7 mouse cellular contexts compared by ENCODE assay signal in the genomic region with DNA sequence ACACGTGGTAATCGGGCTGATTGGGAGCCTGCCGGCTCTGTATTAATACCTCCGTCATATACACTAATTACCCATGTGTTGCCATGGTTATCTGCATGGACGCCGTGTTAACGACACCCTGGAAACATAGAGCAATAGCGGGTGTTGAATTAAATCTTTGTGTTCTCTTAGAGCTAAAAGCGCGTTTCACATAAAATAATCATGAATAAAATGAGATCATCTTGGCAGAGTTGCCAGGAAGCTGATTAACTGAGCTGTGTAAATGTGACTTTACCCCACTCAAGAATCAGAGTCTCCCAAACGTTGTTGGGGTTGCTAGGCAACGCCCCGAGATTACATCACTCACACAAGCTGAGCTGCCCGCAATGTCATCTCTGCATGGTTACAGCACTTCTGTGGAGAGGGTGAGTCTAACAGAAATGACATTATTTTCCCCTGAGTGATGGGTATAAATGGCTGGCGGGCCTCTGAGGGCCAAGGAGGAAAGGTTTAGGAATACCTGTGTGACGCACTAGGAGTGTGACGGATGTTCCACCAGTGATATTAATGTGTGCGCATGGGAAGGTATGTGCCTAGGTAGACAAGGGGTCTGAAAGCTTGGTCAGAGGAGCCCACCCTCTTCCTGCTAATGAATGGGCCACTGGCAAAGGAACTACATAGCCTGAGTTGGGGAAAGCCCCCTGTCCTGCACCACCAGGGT. TPM values are rescaled to one million over a fixed set of nuclear protein-coding genes. Genes with fewer than 3 reads are reported as not detected.
DNase-seq lines count a peak whose midpoint lies in the region; ATAC-seq and TF ChIP-seq lines count a peak whose summit lies in the region.

No protein-coding gene starts in this region.

- WGBS in hindbrain, postnatal 0 days: 17% methylated on average over 18 of the region's 18 CpGs
- 78% methylated on average over 18 of the region's 18 CpGs for WGBS in midbrain, embryonic 10.5 days
- WGBS in stomach, embryonic 16.5 days: 47% methylated on average over 18 of the region's 18 CpGs

- H3K4me2 ChIP-seq in hindbrain, postnatal 0 days (ENCODE audit: low read depth, low read length): peak overlapping the region; percentile 37
- H3K4me2 ChIP-seq in stomach, embryonic 16.5 days (ENCODE audit: low read depth, low read length): no peak overlapping the region

- H3K4me1 ChIP-seq in cortical plate, adult 2 months (ENCODE audit: control insufficient read depth, insufficient read depth, low read length): peaks cover 4% of the 10 kb centered on the region
- H3K4me1 ChIP-seq in hindbrain, postnatal 0 days (ENCODE audit: insufficient read depth, low read length): peaks cover 16% of the 10 kb centered on the region
- peaks cover 24% of the 10 kb centered on the region for H3K4me1 ChIP-seq in midbrain, embryonic 10.5 days
- peaks cover 25% of the 10 kb centered on the region for H3K4me1 ChIP-seq in stomach, embryonic 16.5 days (ENCODE audit: control insufficient read depth, insufficient read depth, low read length)

- H3K27me3 ChIP-seq in hindbrain, postnatal 0 days (ENCODE audit: insufficient read depth, low read length): no peaks in the 10 kb centered on the region
- peaks cover 9% of the 10 kb centered on the region; the same call in 1 of the 2 replicates for H3K27me3 ChIP-seq in midbrain, embryonic 10.5 days (ENCODE audit: low read depth, poor library complexity, severe bottlenecking)
- no peaks in the 10 kb centered on the region for H3K27me3 ChIP-seq in stomach, embryonic 16.5 days (ENCODE audit: control insufficient read depth, insufficient read depth, low read length)

- no peak overlapping the region for H3K27ac ChIP-seq in cortical plate, adult 2 months (ENCODE audit: insufficient read depth, low read length)
- H3K27ac ChIP-seq in hindbrain, postnatal 0 days: peak overlapping the region; percentile 73
- H3K27ac ChIP-seq in midbrain, embryonic 10.5 days (replicated peaks): no peak overlapping the region
- 0 out of 2 replicates have a peak overlapping the region, but pooled peaks have one; percentile 21 for H3K27ac ChIP-seq in stomach, embryonic 16.5 days (ENCODE audit: low read length)

- peak; percentile 91 for DNase-seq in R1 (ENCODE audit: low read depth, low spot score)
- peak; percentile 60 for DNase-seq in gastrocnemius, postnatal 10 days
- peak; percentile 94 for DNase-seq in hindbrain, postnatal 0 days (ENCODE audit: low spot score)
- peak; percentile 78 to 83 for DNase-seq in left cerebral cortex, adult 18-20 months (ENCODE audit: low spot score in 2 of 2)
- peak; percentile 59 for DNase-seq in midbrain, embryonic 10.5 days (ENCODE audit: low spot score)

- H3K9me3 ChIP-seq in hindbrain, postnatal 0 days (ENCODE audit: low read length): no peaks in the 10 kb centered on the region
- H3K9me3 ChIP-seq in midbrain, embryonic 10.5 days (replicated peaks): no peaks in the 10 kb centered on the region
- no peaks in the 10 kb centered on the region for H3K9me3 ChIP-seq in stomach, embryonic 16.5 days (replicated peaks; ENCODE audit: control insufficient read depth, low read length)

- TF ChIP-seq POLR2A in cortical plate, adult 2 months (IDR thresholded peaks at IDR 0.05; ENCODE audit: extremely low read depth, insufficient read depth, low read length): 0 out of 2 replicates have a peak, but pooled peaks have one; percentile 26

- no peak for TF ChIP-seq CTCF in cortical plate, adult 2 months (IDR thresholded peaks at IDR 0.05; ENCODE audit: extremely low read depth, insufficient read depth, low read length)
- no peak for TF ChIP-seq CTCF in hindbrain, postnatal 0 days (IDR thresholded peaks at IDR 0.05; ENCODE audit: low read depth)

- H3K36me3 ChIP-seq in hindbrain, postnatal 0 days (ENCODE audit: insufficient read depth, low read length): no peaks in the 10 kb centered on the region
- no peaks in the 10 kb centered on the region for H3K36me3 ChIP-seq in midbrain, embryonic 10.5 days
- H3K36me3 ChIP-seq in stomach, embryonic 16.5 days (ENCODE audit: control insufficient read depth, insufficient read depth, low read length): no peaks in the 10 kb centered on the region

- ATAC-seq in hindbrain, postnatal 0 days: peak; percentile 93
- ATAC-seq in stomach, embryonic 16.5 days (ENCODE audit: insufficient read depth, low FRiP score): peak; percentile 74

- 0 out of 2 replicates have a peak overlapping the region, but pooled peaks have one; percentile 10 for H3K9ac ChIP-seq in hindbrain, postnatal 0 days (replicated peaks; ENCODE audit: low read length)
- H3K9ac ChIP-seq in stomach, embryonic 16.5 days (ENCODE audit: low read length): no peak overlapping the region

- H3K4me3 ChIP-seq in cortical plate, adult 2 months (ENCODE audit: insufficient read depth, low read length): peak overlapping the region; percentile 6
- H3K4me3 ChIP-seq in hindbrain, postnatal 0 days (ENCODE audit: low read length): no peak overlapping the region
- H3K4me3 ChIP-seq in midbrain, embryonic 10.5 days: no peak overlapping the region
- H3K4me3 ChIP-seq in stomach, embryonic 16.5 days (replicated peaks; ENCODE audit: low read length): no peak overlapping the region

RNA-seq across cellular contexts. Expression of a gene that starts 58.1 kb away (rescaled TPM):
- polyA plus RNA-seq in cortical plate, adult 2 months (2012; rRNA removed): 27.6 and 28.7 TPM in 2 replicates
- total RNA-seq in gastrocnemius, postnatal 10 days (2021): 10 to 100 TPM; 27.4 to 27.8 TPM
- 46.1 and 51.9 TPM in 2 replicates for total RNA-seq in hindbrain, postnatal 0 days (2014; rRNA removed)
- 34.5 and 35.1 TPM in 2 replicates for polyA plus RNA-seq in hindbrain, postnatal 0 days (2015; fragmentation: Nextera tagmentation; extraction: Ambion mirVana)
- 10 to 100 TPM; 24.4 to 25.2 TPM for total RNA-seq in left cerebral cortex, adult 18-20 months (2021)
- 76.3 and 84.1 TPM in 2 replicates for polyA plus RNA-seq in midbrain, embryonic 10.5 days (2016; fragmentation: Nextera tagmentation; extraction: Ambion mirVana)
- polyA plus RNA-seq in stomach, embryonic 16.5 days (2015; fragmentation: Nextera tagmentation; extraction: Ambion mirVana): 45.6 TPM in 2 replicates

Comparison
In these comparisons a context has a peak if more than half of its experiments do, and no peak if none do; other contexts are left out.
1. H3K27ac ChIP-seq: peak in hindbrain, postnatal 0 days (single experiment) and stomach, embryonic 16.5 days (single experiment); none in cortical plate, adult 2 months (single experiment) and midbrain, embryonic 10.5 days (single experiment).
2. Peak in every context shown above with its lines, with median percentiles within 50 percentile points of each other: DNase-seq.